Mouse (Mus musculus): Measurements from ENCODE around the gene Dhrs11. TPM values are rescaled to one million over a fixed set of nuclear protein-coding genes. Genes with fewer than 3 reads are reported as not detected.

Dhrs11 gene
- polyA plus RNA-seq, 1 experiment from 2014 or later = 62.3 TPM

GRCm38 (mm10) chr11:84790383-84790782 lies 38.4 kb downstream of the Dhrs11 start:
- H3K9me3 ChIP-seq (replicated peaks) = no peaks in the 10 kb centered on the region
- peaks cover 3% of the 10 kb centered on the region for H3K4me1 ChIP-seq (replicated peaks)
- no peak overlapping the region for H3K4me2 ChIP-seq
- no peaks in the 10 kb centered on the region for H3K36me3 ChIP-seq
- H3K9ac ChIP-seq = no peak overlapping the region
- no peak for ATAC-seq (replicated peaks; ENCODE audit: insufficient number of reproducible peaks, insufficient read depth, low FRiP score, low read depth)
- H3K27me3 ChIP-seq = peaks cover 5% of the 10 kb centered on the region
- no peak overlapping the region for H3K4me3 ChIP-seq
- no peak overlapping the region for H3K27ac ChIP-seq
- WGBS = 53% methylated on average over 6 of the region's 6 CpGs

GRCm38 (mm10) chr11:84780143-84780870 lies 48.5 kb downstream of the Dhrs11 start:
- no peak overlapping the region for H3K27ac ChIP-seq
- peaks cover 32% of the 10 kb centered on the region for H3K27me3 ChIP-seq
- H3K4me2 ChIP-seq = no peak overlapping the region
- no peaks in the 10 kb centered on the region for H3K36me3 ChIP-seq
- no peak for ATAC-seq (replicated peaks; ENCODE audit: insufficient number of reproducible peaks, insufficient read depth, low FRiP score, low read depth)
- no peak overlapping the region for H3K9ac ChIP-seq
- peaks cover 8% of the 10 kb centered on the region for H3K4me1 ChIP-seq (replicated peaks)
- H3K9me3 ChIP-seq (replicated peaks) = no peaks in the 10 kb centered on the region
- 8% methylated on average over 19 of the region's 19 CpGs for whole genome bisulfite sequencing
- H3K4me3 ChIP-seq = no peak overlapping the region

- H3K36me3 ChIP-seq = no peaks in the 10 kb centered on the region
- H3K4me3 ChIP-seq = no peak overlapping the region
- ATAC-seq (replicated peaks; ENCODE audit: insufficient number of reproducible peaks, insufficient read depth, low FRiP score, low read depth) = no peak
- 3% methylated on average over 4 of the region's 4 CpGs for WGBS
- no peak overlapping the region for H3K27ac ChIP-seq
- no peak overlapping the region for H3K9ac ChIP-seq
- H3K4me2 ChIP-seq = no peak overlapping the region
- H3K4me1 ChIP-seq (replicated peaks) = peaks cover 5% of the 10 kb centered on the region
- no peaks in the 10 kb centered on the region for H3K9me3 ChIP-seq (replicated peaks)
- H3K27me3 ChIP-seq = peaks cover 23% of the 10 kb centered on the region
These were observed 53.2 kb downstream of the Dhrs11 start for GRCm38 (mm10) chr11:84775560-84775959.

- Histone ChIP-seq H3K4me3 (no peak overlapping the region), H3K9ac (no peak overlapping the region), H3K4me1 (replicated peaks) (peaks cover 4% of the 10 kb centered on the region; the same call in 1 of the 2 replicates), H3K27me3 (peaks cover 17% of the 10 kb centered on the region; the same call in 1 of the 2 replicates), H3K36me3 (no peaks in the 10 kb centered on the region), H3K9me3 (replicated peaks) (no peaks in the 10 kb centered on the region), H3K4me2 (no peak overlapping the region), H3K27ac (no peak overlapping the region)
- ATAC-seq (replicated peaks; ENCODE audit: insufficient number of reproducible peaks, insufficient read depth, low FRiP score, low read depth) = no peak
- WGBS = 66% methylated on average over 13 of the region's 13 CpGs
These were observed 53.8 kb downstream of the Dhrs11 start for GRCm38 (mm10) chr11:84774870-84775514.

Other genes starting within 250 kb of the Dhrs11 start
- gene Mrm1, start 9.5 kb downstream of the Dhrs11 start, polyA plus RNA-seq (2015; fragmentation: Nextera tagmentation; extraction: Ambion mirVana) = 19.7 and 22.5 TPM in 2 replicates
- gene Ggnbp2, start 41.8 kb upstream of the Dhrs11 start, polyA plus RNA-seq (2015; fragmentation: Nextera tagmentation; extraction: Ambion mirVana) = 47.2 and 53.1 TPM in 2 replicates
- gene Myo19, start 51.2 kb upstream of the Dhrs11 start, polyA plus RNA-seq (2015; fragmentation: Nextera tagmentation; extraction: Ambion mirVana) = 5.4 and 6.7 TPM in 2 replicates
- gene Pigw, start 51.3 kb upstream of the Dhrs11 start, polyA plus RNA-seq (2015; fragmentation: Nextera tagmentation; extraction: Ambion mirVana) = 2.4 and 2.5 TPM in 2 replicates
- 31.4 and 36.2 TPM in 2 replicates for gene Znhit3, start 87.4 kb upstream of the Dhrs11 start, polyA plus RNA-seq (2015; fragmentation: Nextera tagmentation; extraction: Ambion mirVana)
- gene Car4, start 128.8 kb upstream of the Dhrs11 start, polyA plus RNA-seq (2015; fragmentation: Nextera tagmentation; extraction: Ambion mirVana) = 0.60 and 0.90 TPM in 2 replicates